Mouse (Mus musculus) cerebellum, adult 2 months (tissue): Measurements from ENCODE around the gene Dhdds. TPM values are rescaled to one million over a fixed set of nuclear protein-coding genes. Genes with fewer than 3 reads are reported as not detected.
"Not testable (repeated sequence)": the region's sequence is repeated elsewhere in the genome, so short reads cannot be mapped to it uniquely, and the experiment has no call there.

Experiments used
- DNase-seq, 2 experiments: peaks; one replicate each; pipeline ENCODE4 v3.0.0; 2021
- H3K27ac ChIP-seq: fragments of 200-500 bp; 2 replicates; pipeline ENCODE4 v1.5.1; 2012; ENCODE audit warnings: low read length, control low read depth, inconsistent platforms; ENCODE audit not compliant: insufficient read depth
- H3K27me3 ChIP-seq: fragments of 200-500 bp; 2 replicates; pipeline ENCODE4 v1.6.1; 2012; ENCODE audit warnings: inconsistent platforms, mild to moderate bottlenecking, low read length, moderate library complexity; ENCODE audit not compliant: control insufficient read depth, insufficient read depth
- H3K4me1 ChIP-seq: fragments of 200-500 bp; 2 replicates; pipeline ENCODE4 v1.6.1; 2011; ENCODE audit warnings: low read length; ENCODE audit not compliant: control insufficient read depth, insufficient read depth
- H3K4me3 ChIP-seq: fragments of 200-500 bp; replicated peaks from 2 replicates; pipeline ENCODE3; 2011; ENCODE audit warnings: mild to moderate bottlenecking, low read depth, low read length, control low read depth; ENCODE audit not compliant: insufficient read depth
- CTCF ChIP-seq: fragments of 200-500 bp; IDR thresholded peaks from 2 replicates; pipeline ENCODE4 v1.5.1; 2011; ENCODE audit warnings: low read depth, mild to moderate bottlenecking, control low read depth, low read length, moderate library complexity, borderline replicate concordance; ENCODE audit not compliant: insufficient read depth
- POLR2A ChIP-seq: fragments of 200-500 bp; IDR thresholded peaks from 2 replicates; pipeline ENCODE4 v1.6.1; 2011; ENCODE audit warnings: low read length, control low read depth, borderline replicate concordance; ENCODE audit not compliant: insufficient read depth
- WGBS: fragments of 180-500 bp; shearing (Covaris S2); methylation state at CpG from one replicate; pipeline ENCODE4 v1.1.7; 2018; 5-methylcytosine and 5-hydroxymethylcytosine counted together
- polyA plus RNA-seq: library from polyadenylated mRNA; depleted of rRNA; stranded (reverse); fragments of >200 nt; gene quantifications from 2 replicates; pipeline ENCODE4 v1.2.3, GENCODE M21; 2012

Dhdds gene
- polyA plus RNA-seq, 1 experiment: 76.6 TPM

DNA sequence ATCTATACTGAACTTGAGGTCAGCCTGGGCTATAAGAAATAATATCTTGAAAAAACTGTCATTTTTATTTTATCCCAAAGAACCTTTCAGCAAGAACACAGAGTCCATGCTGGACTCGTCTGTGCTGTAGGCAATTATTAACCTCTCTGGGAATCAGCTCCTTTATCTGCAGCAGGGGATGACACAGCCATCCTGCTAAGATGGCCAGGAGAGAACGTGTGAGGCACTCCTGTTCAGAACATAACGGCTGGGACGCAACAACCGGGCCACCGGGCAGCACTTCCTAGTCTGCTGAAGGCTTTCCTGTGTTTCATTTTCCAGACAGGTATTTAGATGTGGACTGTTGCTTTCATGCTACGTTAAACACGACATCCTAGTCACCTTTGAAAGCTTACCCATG is 6.0 kb downstream of the Dhdds start:
- Histone ChIP-seq H3K27ac (no peak overlapping the region), H3K27me3 (no peaks in the 10 kb centered on the region), H3K4me1 (no peaks in the 10 kb centered on the region), H3K4me3 (no peak overlapping the region)
- TF ChIP-seq POLR2A (no peak), CTCF (no peak)
- WGBS: 90% methylated on average over 8 of the region's 8 CpGs
- DNase-seq: no peak

GRCm38 (mm10) chr4:133991087-133991660 is 9.5 kb downstream of the Dhdds start:
- no peak overlapping the region for H3K4me3 ChIP-seq
- TF ChIP-seq POLR2A: no peak
- TF ChIP-seq CTCF: no peak
- DNase-seq: no peak
- no peak overlapping the region for H3K27ac ChIP-seq
- H3K4me1 ChIP-seq: no peaks in the 10 kb centered on the region
- H3K27me3 ChIP-seq: no peaks in the 10 kb centered on the region
- WGBS: 90% methylated on average over 13 of the region's 13 CpGs

DNA sequence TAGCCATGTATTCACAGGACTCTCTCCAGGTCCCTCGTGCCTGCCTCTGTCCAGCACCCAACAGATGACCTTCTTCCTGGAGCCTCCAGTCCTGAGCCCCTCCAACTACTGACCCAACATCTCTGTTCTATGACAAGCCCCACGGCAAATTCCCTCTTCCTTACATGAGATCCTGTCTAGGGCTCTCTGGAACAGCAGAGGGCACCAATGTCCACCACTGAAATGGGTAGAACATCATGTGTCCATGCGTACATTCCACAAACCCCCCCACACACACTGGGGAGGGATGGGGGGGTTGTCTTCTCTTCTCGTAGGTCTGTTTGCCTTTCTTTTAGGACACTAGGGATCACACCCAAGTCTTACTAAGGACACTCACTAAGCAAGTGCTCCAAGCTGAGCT is 10.7 kb downstream of the Dhdds start:
- Histone ChIP-seq H3K4me1 (no peaks in the 10 kb centered on the region), H3K27me3 (no peaks in the 10 kb centered on the region), H3K27ac (no peak overlapping the region), H3K4me3 (no peak overlapping the region)
- 59% methylated on average over 4 of the region's 4 CpGs for WGBS
- TF ChIP-seq CTCF: peak; percentile 12; the same call in 1 of the 2 replicates
- TF ChIP-seq POLR2A: no peak
- DNase-seq: no peak

DNA sequence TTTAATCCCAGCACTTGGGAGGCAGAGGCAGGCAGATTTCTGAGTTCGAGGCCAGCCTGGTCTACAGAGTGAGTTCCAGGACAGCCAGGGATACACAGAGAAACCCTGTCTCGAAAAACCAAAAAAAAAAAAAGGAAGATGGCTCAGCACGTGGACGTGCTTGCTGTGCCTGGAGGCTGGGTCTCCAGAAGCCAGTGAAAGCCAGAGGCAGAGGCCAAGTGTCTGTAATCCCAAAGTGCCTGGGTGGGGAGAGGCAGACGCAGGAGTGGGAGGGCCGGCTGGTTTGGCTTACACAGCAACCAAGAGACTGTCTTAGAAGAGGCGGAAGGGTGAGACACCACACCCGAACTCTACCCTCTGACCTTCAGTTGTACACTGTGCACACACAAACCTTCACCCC is 12.4 kb downstream of the Dhdds start:
- not testable (repeated sequence) for H3K4me3 ChIP-seq, DNase-seq, H3K4me1 ChIP-seq, H3K27ac ChIP-seq, H3K27me3 ChIP-seq
- WGBS: 92% methylated on average over 8 of the region's 8 CpGs

- WGBS: 83% methylated on average over 13 of the region's 13 CpGs
- no peak overlapping the region for H3K4me3 ChIP-seq
- no peak overlapping the region for H3K27ac ChIP-seq
- H3K27me3 ChIP-seq: no peaks in the 10 kb centered on the region
- H3K4me1 ChIP-seq: no peaks in the 10 kb centered on the region
- no peak for DNase-seq
- no peak for TF ChIP-seq CTCF
- no peak for TF ChIP-seq POLR2A
Observed at GRCm38 (mm10) chr4:133982936-133983335, 17.8 kb downstream of the Dhdds start.

DNA sequence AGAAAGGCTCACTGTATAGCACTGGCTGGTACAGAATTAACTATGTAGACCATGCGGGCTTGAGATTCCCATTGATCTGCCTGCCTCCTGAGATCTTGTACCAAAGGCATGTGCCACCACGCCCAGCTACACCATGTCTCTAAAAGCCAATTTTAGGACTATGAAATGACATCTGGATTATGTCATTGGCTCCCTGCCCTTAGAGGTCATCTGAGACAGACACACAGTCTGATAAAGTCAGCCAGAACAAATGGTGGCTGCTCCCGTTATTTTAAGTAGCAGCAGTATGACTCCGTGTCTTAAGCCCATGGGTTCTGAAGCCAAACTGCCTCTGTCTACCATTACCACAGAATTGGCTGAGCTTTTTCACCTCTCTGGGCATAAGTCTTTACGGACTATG is 20.2 kb downstream of the Dhdds start:
- TF ChIP-seq POLR2A (no peak), CTCF (no peak)
- 82% methylated on average over 5 of the region's 5 CpGs for WGBS
- DNase-seq: no peak
- Histone ChIP-seq H3K4me3 (no peak overlapping the region), H3K27me3 (no peaks in the 10 kb centered on the region), H3K27ac (no peak overlapping the region), H3K4me1 (no peaks in the 10 kb centered on the region)

DNA sequence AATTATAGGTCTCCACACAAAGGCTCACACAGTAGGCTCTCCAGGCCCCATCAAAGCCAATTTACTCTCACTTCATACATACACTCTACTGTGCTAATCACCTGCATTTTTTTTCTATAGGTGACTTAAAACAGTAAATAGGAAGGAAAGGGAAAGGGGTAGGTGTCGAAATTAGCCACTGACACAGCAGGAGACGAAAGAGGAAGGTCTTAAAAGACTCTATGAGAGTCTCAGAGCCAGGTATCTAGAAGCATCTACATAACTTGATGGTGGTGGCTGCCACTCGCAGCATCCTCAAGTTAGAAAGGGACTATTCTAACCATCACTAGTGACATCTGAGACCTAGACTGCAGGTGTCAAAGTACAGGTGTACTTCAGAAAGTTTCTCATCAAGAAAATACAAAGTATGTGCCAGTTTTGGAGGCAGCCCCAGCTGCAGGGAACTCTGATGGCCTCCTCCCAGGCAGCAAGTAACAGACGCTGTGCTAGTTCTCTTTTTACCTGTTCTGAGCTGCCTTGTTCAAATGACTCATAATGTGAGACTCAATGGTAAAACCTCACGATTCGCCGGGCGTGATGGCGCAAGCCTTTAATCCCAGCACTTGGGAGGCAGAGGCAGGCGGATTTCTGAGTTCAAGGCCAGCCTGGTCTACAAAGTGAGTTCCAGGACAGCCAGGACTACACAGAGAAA is 22.6 kb downstream of the Dhdds start:
- no peaks in the 10 kb centered on the region for H3K27me3 ChIP-seq
- no peak for DNase-seq
- H3K27ac ChIP-seq: no peak overlapping the region
- H3K4me3 ChIP-seq: no peak overlapping the region
- 94% methylated on average over 10 of the region's 10 CpGs for WGBS
- H3K4me1 ChIP-seq: no peaks in the 10 kb centered on the region
- TF ChIP-seq POLR2A (no peak), CTCF (no peak)

GRCm38 (mm10) chr4:133971741-133972140 is 29.0 kb downstream of the Dhdds start:
- Histone ChIP-seq H3K27me3 (no peaks in the 10 kb centered on the region), H3K4me3 (no peak overlapping the region), H3K4me1 (no peaks in the 10 kb centered on the region), H3K27ac (0 out of 2 replicates have a peak overlapping the region, but pooled peaks have one; percentile 4)
- TF ChIP-seq CTCF: no peak
- no peak for TF ChIP-seq POLR2A
- peak; percentile 25 to 39 for DNase-seq
- 12% methylated on average over 8 of the region's 8 CpGs for WGBS

DNA sequence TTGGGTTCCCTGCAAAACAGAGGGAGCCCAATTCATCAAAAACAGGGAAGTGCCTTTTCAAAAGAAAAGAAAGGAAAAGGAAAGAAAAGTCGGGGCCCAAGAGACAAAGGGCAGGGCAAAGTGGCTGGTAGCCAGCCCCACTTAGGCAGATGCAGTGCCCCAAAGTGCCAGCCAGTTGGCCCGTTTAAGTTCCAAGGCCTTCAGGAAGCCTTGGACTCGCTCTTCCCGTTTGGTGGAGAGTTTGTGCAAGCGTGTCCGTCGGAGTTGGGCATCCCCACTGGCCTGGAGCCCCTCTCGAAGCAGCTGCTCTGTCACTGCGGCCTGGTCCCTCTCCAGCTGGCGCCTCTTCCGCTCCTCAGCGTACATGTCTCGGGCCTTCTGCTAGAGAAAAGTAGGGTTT is 29.8 kb downstream of the Dhdds start:
- Histone ChIP-seq H3K4me3 (no peak overlapping the region), H3K27ac (no peak overlapping the region), H3K27me3 (no peaks in the 10 kb centered on the region), H3K4me1 (no peaks in the 10 kb centered on the region)
- 45% methylated on average over 13 of the region's 13 CpGs for WGBS
- DNase-seq: peak in 1 of 2 experiments; percentile 19
- no peak for TF ChIP-seq CTCF
- no peak for TF ChIP-seq POLR2A
